Mouse (Mus musculus) lung, postnatal 0 days (tissue): ENCODE data around the gene Fcor.

Experiments used
- CTCF ChIP-seq: IDR thresholded peaks from 2 replicates; pipeline ENCODE4 v1.5.1; 2016; ENCODE audit warnings: antibody characterized with exemption, mild to moderate bottlenecking
- EP300 ChIP-seq: IDR thresholded peaks from 2 replicates; pipeline ENCODE4 v1.6.1; 2016; ENCODE audit warnings: antibody characterized with exemption, mild to moderate bottlenecking, control low read depth

GRCm38 (mm10) chr8:3701491-3701890, 29.3 kb upstream of the Fcor start:
- no peak for TF ChIP-seq CTCF
- TF ChIP-seq EP300: no peak
